Mouse (Mus musculus) thymus, postnatal 4 days (tissue): ENCODE data around the gene Grip1.

ENCODE experiments used
- DNase-seq: peaks from one replicate; pipeline ENCODE4 v3.0.0; 2021

Gene Grip1

GRCm38 (mm10) chr10:119453431-119454105 lies at the start of gene Grip1:
Gene Grip1, plus strand, starts transcription at chr10:119453830.
- DNase-seq: peak; percentile 46

DNA sequence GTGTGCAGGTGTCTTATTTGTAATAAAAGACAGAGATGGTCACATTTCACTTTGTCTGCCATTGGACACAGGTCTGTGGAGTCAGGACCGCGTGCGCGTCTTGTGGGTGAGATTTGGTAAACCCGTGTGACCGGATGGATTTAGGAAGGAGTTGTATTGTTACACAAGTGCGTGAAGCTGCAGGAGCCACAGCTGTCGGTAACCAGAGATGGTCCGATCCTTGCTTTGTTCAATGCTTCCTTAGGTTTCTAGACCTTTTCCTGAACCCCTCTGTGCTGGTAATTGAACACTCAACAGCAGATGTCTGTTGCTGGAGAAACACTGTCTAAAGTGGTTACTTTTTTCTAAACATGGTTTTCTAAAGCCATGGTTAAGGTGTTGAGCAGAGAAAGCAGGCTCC lies 48.5 kb upstream of the Grip1 start:
- DNase-seq: no peak

- DNase-seq: no peak
Measured at GRCm38 (mm10) chr10:119405612-119406011, 48.0 kb upstream of the Grip1 start.

GRCm38 (mm10) chr10:119408327-119408726 lies 45.3 kb upstream of the Grip1 start:
- DNase-seq: no peak

DNA sequence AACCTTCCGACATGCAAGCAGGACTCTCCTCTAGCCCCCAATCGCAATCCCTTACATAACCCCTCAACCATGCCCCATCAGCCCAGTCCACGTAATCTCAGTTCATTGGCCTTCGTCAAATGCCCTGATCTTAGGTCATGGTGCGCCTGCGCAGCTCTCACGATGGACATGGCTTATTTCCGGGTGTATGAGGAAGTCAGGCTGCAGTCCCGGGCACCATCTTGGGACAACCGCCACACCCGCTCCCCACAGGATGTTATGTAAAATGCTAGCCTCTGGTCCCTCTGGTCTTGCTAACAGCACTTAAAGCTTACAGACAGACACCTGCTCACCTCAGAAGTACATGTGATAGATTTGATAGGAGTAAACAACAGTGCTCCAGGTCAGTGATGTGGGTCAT lies 40.4 kb upstream of the Grip1 start:
- no peak for DNase-seq

DNA sequence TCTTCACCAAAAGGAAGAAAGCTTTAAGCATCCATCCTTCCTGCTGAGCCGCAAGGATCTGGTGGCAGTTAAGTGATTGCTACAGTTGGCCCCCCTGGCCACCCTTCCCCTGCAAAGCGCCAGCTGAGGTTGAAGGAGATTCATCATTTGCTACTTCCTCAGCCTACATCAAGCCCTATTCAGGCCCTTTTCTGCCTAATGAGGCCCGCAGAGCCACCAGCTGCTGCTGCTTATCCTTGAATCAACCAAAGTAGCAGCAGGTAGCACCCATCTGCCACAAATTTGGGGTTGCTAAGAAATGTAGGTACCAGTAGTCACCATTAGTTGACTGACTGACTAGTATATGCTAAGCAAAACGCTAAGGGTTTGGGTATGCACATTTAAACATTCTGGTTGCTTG lies 38.5 kb upstream of the Grip1 start:
- no peak for DNase-seq

- DNase-seq: no peak
Measured at GRCm38 (mm10) chr10:119421418-119421817, 32.2 kb upstream of the Grip1 start.

DNA sequence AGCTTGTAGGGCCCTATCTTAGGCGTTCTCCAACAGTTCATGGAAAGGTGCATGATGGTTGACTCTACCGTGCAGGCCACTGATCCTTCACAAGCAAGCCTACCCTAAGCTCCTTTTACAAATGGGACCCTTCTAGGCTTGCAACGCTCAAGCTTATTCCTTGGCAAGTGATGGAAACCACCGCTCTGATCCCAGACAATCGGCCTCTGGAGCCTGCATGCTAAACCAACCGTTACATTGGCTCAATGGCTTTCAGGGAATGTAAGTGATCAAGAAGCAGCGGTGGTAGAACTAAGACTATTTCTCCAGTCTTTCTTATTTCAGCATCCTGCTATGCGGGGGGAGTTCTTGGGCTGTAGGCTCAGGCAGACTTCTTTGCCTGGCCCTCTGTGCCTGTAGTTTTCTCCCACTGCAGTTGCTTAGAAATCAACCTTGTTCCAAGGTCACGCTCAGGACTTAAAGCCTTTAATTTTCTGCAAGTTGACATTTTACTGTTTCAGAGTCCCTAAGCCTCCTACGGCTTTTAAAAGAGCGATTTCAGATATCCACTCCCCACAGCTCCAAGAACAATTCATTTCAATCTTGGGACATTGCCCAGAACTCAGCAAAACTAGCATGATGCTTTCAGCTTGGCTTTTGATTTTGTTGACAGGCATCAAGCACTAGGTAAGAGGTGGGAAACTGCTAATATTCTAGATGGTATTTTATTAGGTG lies 29.7 kb upstream of the Grip1 start:
- DNase-seq: no peak

DNA sequence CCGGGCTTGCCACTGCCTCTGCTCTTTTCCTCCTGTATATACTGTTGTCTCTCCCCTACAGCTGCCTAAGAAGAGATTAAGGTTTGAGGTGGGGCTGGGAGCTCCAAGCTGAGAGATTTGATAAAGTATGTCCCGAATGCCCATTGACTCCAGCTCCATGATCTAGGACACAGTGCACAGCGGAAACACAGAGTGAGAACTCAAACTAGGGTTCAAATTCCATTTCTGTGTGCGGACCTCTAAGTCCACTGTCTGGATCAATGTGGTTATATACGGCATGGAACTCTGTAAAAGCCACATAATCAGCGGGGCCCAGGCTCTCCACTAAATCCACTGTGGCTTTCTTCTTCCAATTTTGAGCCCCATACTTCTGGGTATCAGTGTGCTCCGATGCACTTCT lies 26.0 kb upstream of the Grip1 start:
- DNase-seq: no peak

GRCm38 (mm10) chr10:119428106-119428505 lies 25.5 kb upstream of the Grip1 start:
- no peak for DNase-seq

- no peak for DNase-seq
Measured at GRCm38 (mm10) chr10:119430240-119430639, 23.4 kb upstream of the Grip1 start.

GRCm38 (mm10) chr10:119431801-119432200 lies 21.8 kb upstream of the Grip1 start:
- no peak for DNase-seq

DNA sequence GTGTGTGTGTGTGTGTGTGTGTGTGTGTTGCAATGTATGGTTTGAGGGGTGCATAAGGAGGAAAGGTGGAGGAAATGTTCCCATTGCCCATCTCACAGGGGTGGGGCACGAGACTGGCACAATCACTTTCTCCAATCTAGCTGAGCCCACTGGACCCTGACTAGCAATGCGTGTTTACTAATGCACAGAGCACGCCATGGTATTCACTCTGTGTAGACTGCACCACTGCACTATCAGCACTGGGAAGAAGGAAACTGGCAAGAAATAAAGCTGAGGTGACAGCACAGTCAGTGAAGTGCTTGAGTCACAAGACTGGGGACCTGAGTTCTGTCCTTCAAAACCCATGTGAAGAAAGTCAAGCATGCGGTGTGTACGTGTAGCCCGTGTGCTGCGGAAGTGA lies 17.8 kb upstream of the Grip1 start:
- DNase-seq: no peak

GRCm38 (mm10) chr10:119437319-119437718 lies 16.3 kb upstream of the Grip1 start:
- DNase-seq: no peak

DNA sequence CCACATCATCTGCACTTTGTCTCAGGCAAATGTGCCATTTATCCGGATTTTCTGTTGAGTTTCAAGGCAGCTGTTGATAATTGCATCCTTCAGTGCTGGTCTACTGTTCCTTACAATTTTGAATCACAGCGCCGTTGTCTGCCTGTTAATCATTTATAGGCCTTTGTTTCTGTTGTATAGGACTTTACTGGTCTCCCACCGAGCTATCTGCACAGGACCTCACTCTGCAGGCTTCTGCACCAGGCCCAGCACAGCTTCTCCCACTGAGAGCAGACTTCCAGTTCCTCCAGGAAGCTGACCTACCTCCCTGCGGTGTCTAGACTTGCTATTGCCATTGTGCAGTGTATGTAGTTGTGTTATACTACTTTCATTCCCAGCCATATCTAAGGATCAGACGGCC lies 11.9 kb upstream of the Grip1 start:
- no peak for DNase-seq

GRCm38 (mm10) chr10:119447392-119447914 lies 6.2 kb upstream of the Grip1 start:
- DNase-seq: no peak

- no peak for DNase-seq
Measured at GRCm38 (mm10) chr10:119447930-119448329, 5.7 kb upstream of the Grip1 start.

DNA sequence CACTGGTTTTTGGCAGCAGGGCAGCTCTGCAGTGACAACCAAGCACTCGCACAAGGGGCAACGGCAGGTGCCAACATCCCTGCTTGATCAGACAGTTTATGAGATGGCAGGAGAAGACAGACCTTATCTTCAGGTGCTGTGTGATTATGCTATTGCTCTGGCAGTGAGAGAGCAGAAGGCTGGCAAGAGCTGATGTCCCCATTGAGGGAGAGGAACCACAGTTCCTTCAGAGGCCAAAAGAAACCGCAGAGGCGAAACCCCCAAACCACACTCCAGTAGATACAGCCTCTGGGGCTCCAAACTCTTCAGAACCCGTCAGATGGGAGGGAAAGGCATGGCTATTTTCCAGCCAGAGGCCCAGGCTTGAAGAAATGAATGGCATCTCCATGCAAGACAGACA lies 932 bp upstream of the Grip1 start:
- DNase-seq: no peak

GRCm38 (mm10) chr10:119454106-119454667 lies 557 bp downstream of the Grip1 start:
- peak; percentile 34 for DNase-seq

- no peak for DNase-seq
Measured at GRCm38 (mm10) chr10:119454668-119455542, 1.3 kb downstream of the Grip1 start.

GRCm38 (mm10) chr10:119455543-119455940 lies 1.9 kb downstream of the Grip1 start:
- DNase-seq: no peak

DNA sequence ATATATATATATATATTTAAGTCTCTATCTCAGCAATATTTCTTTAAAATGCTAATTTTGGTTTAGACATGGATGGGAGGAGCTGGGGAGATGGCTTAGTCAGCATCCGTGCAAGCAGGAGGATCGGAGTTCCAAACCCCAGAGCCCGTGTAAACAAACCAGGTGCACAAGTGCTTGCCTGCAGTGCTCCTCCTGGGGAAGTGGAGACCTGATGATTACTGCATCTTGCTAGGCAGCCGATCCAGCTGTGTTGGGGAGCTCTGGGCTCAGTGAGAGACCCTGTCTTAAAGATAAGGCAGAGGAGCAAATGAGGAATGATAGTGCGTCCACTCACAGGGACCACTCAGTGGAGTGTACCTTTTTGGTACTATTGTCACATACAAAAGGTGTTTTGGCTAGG lies 3.5 kb downstream of the Grip1 start:
- DNase-seq: no peak

DNA sequence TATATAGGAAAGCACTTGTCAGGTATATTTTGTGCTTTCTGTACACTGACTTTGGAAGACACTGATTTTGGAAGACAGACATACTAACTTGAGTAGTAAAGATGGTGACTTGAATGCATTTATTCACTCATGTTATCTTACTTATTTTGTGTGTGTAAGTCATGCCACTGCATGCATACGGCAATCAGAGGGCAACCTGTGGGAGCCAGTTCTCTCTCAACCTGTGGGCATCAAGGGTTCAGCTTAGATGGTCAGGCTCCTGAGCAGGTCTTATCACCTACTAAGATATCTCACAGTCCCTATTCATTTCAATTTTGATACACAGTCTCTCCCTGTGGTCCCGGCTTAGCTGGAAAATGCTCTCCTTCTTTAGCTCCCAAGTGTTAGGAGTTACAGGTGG lies 5.4 kb downstream of the Grip1 start:
- no peak for DNase-seq
